Mouse (Mus musculus) heart, embryonic 12.5 days (tissue): ENCODE results near the gene Rubcn. TPM values are rescaled to one million over a fixed set of nuclear protein-coding genes. Genes with fewer than 3 reads are reported as not detected.

Experiments used
- ATAC-seq: fragments of 200-750 bp; cut with Nextera tagmentation; 2 replicates; pipeline ENCODE4 v1.8.0; 2017; ENCODE audit warnings: moderate TSS enrichment, moderate library complexity; ENCODE audit not compliant: insufficient number of reproducible peaks, low FRiP score
- H3K27ac ChIP-seq: fragments of 300-500 bp; sonication (generic); 2 replicates; pipeline ENCODE4 v1.5.1; 2016; ENCODE audit warnings: mild to moderate bottlenecking, moderate library complexity; ENCODE audit not compliant: poor library complexity, severe bottlenecking
- H3K27me3 ChIP-seq: fragments of 300-500 bp; sonication (generic); replicated peaks from 2 replicates; pipeline ENCODE4 v1.6.1; 2016; ENCODE audit warnings: mild to moderate bottlenecking, moderate library complexity
- H3K36me3 ChIP-seq: fragments of 300-500 bp; sonication (generic); 2 replicates; pipeline ENCODE4 v1.6.1; 2016; ENCODE audit warnings: mild to moderate bottlenecking, moderate library complexity
- H3K4me1 ChIP-seq: fragments of 300-500 bp; sonication (generic); replicated peaks from 2 replicates; pipeline ENCODE4 v1.6.1; 2016; ENCODE audit warnings: mild to moderate bottlenecking
- H3K4me2 ChIP-seq: fragments of 300-500 bp; sonication (generic); 2 replicates; pipeline ENCODE4 v1.6.1; 2016; ENCODE audit warnings: mild to moderate bottlenecking, moderate library complexity
- H3K4me3 ChIP-seq: fragments of 300-500 bp; sonication (generic); 2 replicates; pipeline ENCODE4 v1.5.1; 2016; ENCODE audit warnings: mild to moderate bottlenecking
- H3K9ac ChIP-seq: fragments of 300-500 bp; sonication (generic); 2 replicates; pipeline ENCODE4 v1.6.1; 2016; ENCODE audit warnings: mild to moderate bottlenecking, moderate library complexity
- H3K9me3 ChIP-seq: fragments of 300-500 bp; sonication (generic); replicated peaks from 2 replicates; pipeline ENCODE4 v1.6.1; 2016; ENCODE audit warnings: mild to moderate bottlenecking, moderate library complexity
- WGBS: fragments of 180-500 bp; shearing (Covaris S2); methylation state at CpG from one replicate; pipeline ENCODE4 v1.1.7; 2016; 5-methylcytosine and 5-hydroxymethylcytosine counted together
- polyA plus RNA-seq: library from polyadenylated mRNA; unstranded; fragments of >200 nt; fragmentation: Nextera tagmentation; extraction: Ambion mirVana; gene quantifications from 2 replicates; pipeline ENCODE4 v1.2.1, GENCODE M21; 2016

The Rubcn gene
- polyA plus RNA-seq, 1 experiment from 2014 or later = 30.9 TPM

DNA sequence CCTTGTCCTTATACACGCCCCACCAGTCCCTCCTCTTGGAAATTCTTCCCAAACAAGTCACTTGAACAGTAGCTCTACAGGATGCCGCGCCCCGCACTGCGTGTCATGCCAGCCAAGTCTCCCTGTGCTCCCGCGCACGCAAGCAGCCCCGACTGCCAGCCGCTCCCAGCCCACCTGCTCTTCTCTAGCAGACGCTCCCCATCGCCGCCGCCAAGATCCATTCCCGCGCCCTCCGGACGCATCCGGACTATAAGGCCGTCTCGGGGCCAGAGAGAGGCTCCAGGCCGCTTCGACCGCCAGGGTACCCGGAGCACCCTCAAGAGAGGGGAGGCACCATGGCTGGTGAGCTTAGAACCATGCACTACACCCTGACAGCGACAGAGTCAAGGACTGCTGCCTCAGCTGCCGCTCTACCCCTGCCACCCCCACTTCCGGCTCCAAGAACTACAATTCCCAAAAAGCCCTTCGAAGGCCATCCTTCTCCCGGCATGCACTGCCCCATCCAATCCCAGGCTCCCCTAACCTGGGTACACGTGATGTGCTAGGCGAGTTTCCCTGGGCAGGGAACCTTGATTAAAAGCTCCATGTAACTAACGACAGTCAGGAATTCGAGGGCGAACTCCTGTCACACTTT is 9.5 kb downstream of the Rubcn start:
- H3K4me2 ChIP-seq = peak overlapping the region; percentile 87
- H3K4me3 ChIP-seq = peak overlapping the region; percentile 97
- peak overlapping the region; percentile 91 for H3K27ac ChIP-seq
- peaks cover 38% of the 10 kb centered on the region for H3K4me1 ChIP-seq
- peak overlapping the region; percentile 90 for H3K9ac ChIP-seq
- peaks cover 15% of the 10 kb centered on the region for H3K36me3 ChIP-seq
- peak; percentile 97 for ATAC-seq
- no peaks in the 10 kb centered on the region for H3K9me3 ChIP-seq
- 0% methylated on average over 35 of the region's 35 CpGs for WGBS
- H3K27me3 ChIP-seq = no peaks in the 10 kb centered on the region

DNA sequence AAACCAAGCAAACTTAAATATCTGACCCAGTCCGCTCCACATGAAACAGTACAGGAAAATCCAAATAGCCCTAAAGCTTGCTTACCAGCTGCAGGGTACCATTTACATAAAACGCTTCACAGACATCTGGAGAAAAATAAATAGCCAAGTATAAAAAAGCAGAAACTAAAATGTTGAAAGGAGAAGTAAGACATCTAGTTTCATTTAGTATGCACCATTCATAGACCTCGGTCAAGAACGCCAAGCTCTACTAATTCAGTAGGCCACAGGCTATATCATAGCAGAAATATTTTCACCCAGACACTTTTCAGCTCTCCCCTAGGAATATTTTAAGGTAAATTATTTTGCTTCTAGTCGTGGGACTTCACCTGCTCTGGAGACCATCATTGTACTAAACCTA is 10.9 kb downstream of the Rubcn start:
- Histone ChIP-seq H3K9me3 (no peaks in the 10 kb centered on the region), H3K4me1 (peaks cover 38% of the 10 kb centered on the region), H3K9ac (peak overlapping the region; percentile 90), H3K36me3 (peaks cover 15% of the 10 kb centered on the region), H3K4me3 (peak overlapping the region; percentile 97), H3K27me3 (no peaks in the 10 kb centered on the region), H3K27ac (peak overlapping the region; percentile 91), H3K4me2 (peak overlapping the region; percentile 87)
- 82% methylated on average over 5 of the region's 5 CpGs for WGBS
- ATAC-seq = no peak

GRCm38 (mm10) chr16:32865401-32865800 is 12.2 kb downstream of the Rubcn start:
- H3K27me3 ChIP-seq = no peaks in the 10 kb centered on the region
- H3K27ac ChIP-seq = no peak overlapping the region; the same call in 1 of the 2 replicates
- no peaks in the 10 kb centered on the region for H3K9me3 ChIP-seq
- 75% methylated on average over 4 of the region's 4 CpGs for WGBS
- no peak overlapping the region for H3K4me2 ChIP-seq
- 0 out of 2 replicates have a peak overlapping the region, but pooled peaks have one; percentile 24 for H3K9ac ChIP-seq
- H3K4me3 ChIP-seq = no peak overlapping the region
- ATAC-seq = no peak
- peaks cover 38% of the 10 kb centered on the region for H3K4me1 ChIP-seq
- peaks cover 23% of the 10 kb centered on the region for H3K36me3 ChIP-seq

- Histone ChIP-seq H3K27me3 (no peaks in the 10 kb centered on the region), H3K9ac (no peak overlapping the region), H3K27ac (no peak overlapping the region), H3K4me3 (no peak overlapping the region), H3K36me3 (peaks cover 23% of the 10 kb centered on the region), H3K9me3 (no peaks in the 10 kb centered on the region), H3K4me2 (no peak overlapping the region), H3K4me1 (peaks cover 55% of the 10 kb centered on the region)
- WGBS = 84% methylated on average over 3 of the region's 3 CpGs
- ATAC-seq = no peak
These were observed 15.7 kb downstream of the Rubcn start for GRCm38 (mm10) chr16:32861813-32862385.

DNA sequence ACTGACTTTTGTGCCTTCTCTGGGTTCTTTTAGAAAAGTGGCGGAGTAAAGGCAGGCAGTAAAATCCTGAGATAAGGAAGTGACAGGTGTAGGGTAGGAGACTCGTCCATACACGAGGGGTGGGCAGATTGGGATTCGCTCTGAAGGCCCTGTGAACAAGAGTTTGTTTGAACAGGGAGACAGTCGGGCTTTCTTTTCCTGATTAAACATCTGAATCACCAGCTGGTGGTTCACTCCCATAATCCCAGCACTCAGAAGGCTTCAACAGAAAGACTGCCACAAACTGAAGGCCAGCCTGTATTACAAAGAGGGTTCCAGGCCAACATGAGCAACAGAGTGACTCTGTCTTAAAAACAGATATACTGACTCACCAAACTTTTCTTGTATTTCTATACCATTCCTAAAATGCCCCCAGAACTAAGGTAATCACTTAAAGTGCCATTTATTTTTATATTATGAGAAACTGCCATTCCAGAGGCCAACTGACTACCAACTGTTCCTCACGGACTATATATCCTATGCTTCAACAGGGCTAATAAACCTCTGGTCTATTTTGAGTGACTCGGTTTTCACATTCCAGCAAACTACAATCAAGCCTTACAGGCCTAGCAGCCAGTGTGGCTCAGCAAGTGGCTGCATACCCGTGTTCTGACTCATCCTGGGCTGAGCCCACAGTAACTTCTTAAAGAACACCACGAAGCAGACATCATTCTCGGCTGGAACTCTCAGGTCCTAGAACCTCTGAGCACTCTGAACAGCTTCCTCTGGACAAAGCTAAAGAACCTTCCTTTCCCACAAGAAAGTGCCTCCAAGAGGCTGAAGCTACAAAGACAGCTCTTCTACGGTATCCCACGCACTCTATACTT is 18.6 kb downstream of the Rubcn start:
- Histone ChIP-seq H3K4me2 (peak overlapping the region; percentile 40), H3K9ac (peak overlapping the region; percentile 16; the same call in 1 of the 2 replicates), H3K27ac (peak overlapping the region; percentile 96), H3K4me3 (no peak overlapping the region), H3K36me3 (peaks cover 28% of the 10 kb centered on the region), H3K4me1 (peaks cover 46% of the 10 kb centered on the region), H3K9me3 (no peaks in the 10 kb centered on the region), H3K27me3 (no peaks in the 10 kb centered on the region)
- 32% methylated on average over 12 of the region's 12 CpGs for WGBS
- ATAC-seq = peak; percentile 60; the same call in 1 of the 2 replicates

GRCm38 (mm10) chr16:32858356-32858755 is 19.2 kb downstream of the Rubcn start:
- Histone ChIP-seq H3K4me3 (no peak overlapping the region), H3K27me3 (no peaks in the 10 kb centered on the region), H3K4me1 (peaks cover 44% of the 10 kb centered on the region), H3K9me3 (no peaks in the 10 kb centered on the region), H3K9ac (peak overlapping the region; percentile 16; the same call in 1 of the 2 replicates), H3K4me2 (no peak overlapping the region), H3K27ac (peak overlapping the region; percentile 96), H3K36me3 (peaks cover 22% of the 10 kb centered on the region)
- WGBS = 38% methylated on average over 4 of the region's 4 CpGs
- ATAC-seq = no peak

DNA sequence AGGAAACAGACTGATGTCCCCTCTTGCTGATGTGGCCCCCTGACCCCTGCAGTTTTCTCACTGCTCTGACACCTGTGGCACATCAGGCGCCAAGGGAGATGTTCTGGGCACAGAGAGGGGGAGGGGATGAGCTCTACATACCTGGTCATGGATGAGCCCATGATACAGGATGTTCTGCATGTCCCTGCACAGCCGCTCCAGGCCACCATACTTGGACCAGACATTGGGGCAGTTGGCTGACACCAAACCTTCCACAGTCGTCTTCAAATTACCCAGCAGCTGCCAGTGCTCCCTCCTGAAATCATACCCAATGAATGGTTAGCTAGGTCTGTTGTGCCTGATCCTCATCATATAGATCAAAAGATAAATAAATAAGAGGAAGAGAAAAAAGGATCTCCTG is 20.8 kb downstream of the Rubcn start:
- ATAC-seq = no peak
- H3K4me1 ChIP-seq = peaks cover 49% of the 10 kb centered on the region

DNA sequence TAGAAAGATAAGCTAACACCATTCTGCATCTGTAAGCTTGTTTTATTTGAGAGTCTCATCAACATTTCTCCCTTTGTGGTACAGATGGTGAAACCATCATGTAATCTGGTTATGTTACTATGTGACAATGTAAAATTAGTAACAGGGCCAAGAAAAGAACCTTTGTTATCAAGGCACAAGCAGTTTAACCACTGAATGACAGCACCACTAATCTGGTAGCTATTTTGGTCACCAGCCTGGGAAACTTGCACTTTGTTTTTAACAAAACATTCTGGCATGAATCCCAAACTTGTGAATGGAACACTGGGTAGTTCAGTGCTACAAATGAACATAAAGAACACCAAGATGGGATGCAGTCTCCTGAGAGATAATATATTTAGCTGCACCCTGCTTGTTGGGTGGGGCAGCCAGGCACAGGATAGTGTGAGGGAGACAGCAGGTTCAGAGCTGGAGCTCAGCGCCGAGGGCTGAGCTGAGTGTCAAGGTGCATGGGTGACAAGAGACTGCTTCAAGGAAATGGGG is 23.5 kb downstream of the Rubcn start:
- Histone ChIP-seq H3K27me3 (no peaks in the 10 kb centered on the region), H3K4me3 (no peak overlapping the region), H3K9me3 (no peaks in the 10 kb centered on the region), H3K4me2 (peak overlapping the region; percentile 46), H3K9ac (0 out of 2 replicates have a peak overlapping the region, but pooled peaks have one; percentile 34), H3K27ac (peak overlapping the region; percentile 96), H3K36me3 (peaks cover 24% of the 10 kb centered on the region), H3K4me1 (peaks cover 42% of the 10 kb centered on the region)
- peak; percentile 30; the same call in 1 of the 2 replicates for ATAC-seq
- WGBS = 12% methylated on average over 2 of the region's 2 CpGs

More for the DNA sequence above, 20.8 kb downstream of the Rubcn start:
- no peak overlapping the region for H3K4me2 ChIP-seq
- H3K9ac ChIP-seq = no peak overlapping the region
- H3K9me3 ChIP-seq = no peaks in the 10 kb centered on the region
- no peak overlapping the region for H3K27ac ChIP-seq
- WGBS = 90% methylated on average over 3 of the region's 3 CpGs
- H3K4me3 ChIP-seq = no peak overlapping the region
- peaks cover 21% of the 10 kb centered on the region for H3K36me3 ChIP-seq
- H3K27me3 ChIP-seq = no peaks in the 10 kb centered on the region

DNA sequence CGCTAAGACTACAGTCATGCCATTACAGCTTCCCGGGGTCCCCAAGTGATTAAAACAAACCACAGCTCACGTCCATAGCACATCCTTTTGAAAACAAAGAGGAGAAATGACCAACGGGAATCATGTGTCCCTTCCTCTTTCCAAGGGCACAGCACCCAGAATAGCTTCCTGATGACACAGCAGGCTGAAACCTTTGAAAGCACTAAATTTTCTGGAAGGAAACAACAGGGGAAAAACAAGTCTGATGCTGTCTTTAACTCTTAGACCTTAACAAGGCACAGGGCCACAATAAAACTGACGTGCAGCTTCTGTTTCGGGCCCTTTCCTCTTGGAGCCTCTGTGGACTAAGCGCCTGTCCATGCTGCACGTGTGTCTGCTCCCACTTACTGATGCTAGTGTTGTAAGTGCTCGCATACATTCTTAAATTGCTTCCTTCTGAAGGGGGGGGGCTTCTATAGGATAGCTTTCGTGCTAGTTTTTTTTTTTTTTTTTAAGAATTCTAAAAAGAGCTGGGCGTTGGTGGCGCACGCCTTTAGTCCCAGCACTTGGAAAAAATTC is 24.0 kb downstream of the Rubcn start:
- Histone ChIP-seq H3K27ac (peak overlapping the region; percentile 96), H3K4me2 (peak overlapping the region; percentile 44), H3K36me3 (peaks cover 29% of the 10 kb centered on the region), H3K27me3 (no peaks in the 10 kb centered on the region), H3K4me3 (no peak overlapping the region), H3K9ac (peak overlapping the region; percentile 60), H3K4me1 (peaks cover 40% of the 10 kb centered on the region), H3K9me3 (no peaks in the 10 kb centered on the region)
- ATAC-seq = 0 out of 2 replicates have a peak, but pooled peaks have one; percentile 27
- WGBS = 28% methylated on average over 13 of the region's 13 CpGs

DNA sequence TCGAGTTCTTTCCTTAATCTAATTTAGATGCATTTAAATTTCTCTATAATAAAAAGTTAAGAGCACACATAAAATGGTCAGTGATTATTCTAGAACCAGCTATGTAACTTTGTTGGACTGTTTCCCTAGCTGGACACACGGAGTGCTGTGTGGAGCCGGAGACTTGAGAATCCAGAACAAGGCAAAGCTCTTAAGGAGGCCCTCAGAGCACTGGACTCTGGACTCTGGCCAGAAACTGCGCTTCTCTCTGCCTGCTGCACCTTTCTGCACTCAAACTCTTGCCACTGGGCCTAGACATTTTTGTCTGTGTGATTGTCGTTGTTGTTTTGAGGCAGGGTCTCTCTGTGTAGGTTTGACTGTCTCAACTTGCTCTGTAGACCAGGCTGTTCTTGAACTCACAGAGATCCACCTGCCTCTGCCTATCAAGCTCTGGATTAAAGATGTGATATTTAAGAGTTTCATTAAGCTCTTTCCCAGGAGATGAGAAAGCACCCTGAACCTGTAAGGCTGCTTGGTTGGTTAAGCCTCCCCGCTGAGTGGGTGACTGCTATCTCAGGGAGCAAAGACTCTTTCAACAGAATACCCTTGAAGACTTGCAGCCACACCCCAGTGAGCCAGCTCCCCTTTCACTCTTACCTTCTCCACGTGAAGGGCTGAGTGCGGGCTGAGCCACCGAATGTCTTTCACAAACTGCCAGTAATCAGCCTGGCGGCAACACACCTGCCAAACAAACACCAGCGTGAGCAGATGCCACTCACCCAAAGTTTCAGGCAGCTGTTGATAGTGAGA is 28.3 kb downstream of the Rubcn start:
- 85% methylated on average over 11 of the region's 11 CpGs for WGBS

More for the DNA sequence above, 28.3 kb downstream of the Rubcn start:
- no peak overlapping the region for H3K9ac ChIP-seq
- no peak overlapping the region for H3K4me3 ChIP-seq
- H3K4me1 ChIP-seq = peaks cover 18% of the 10 kb centered on the region
- no peak for ATAC-seq
- no peak overlapping the region for H3K4me2 ChIP-seq
- peaks cover 59% of the 10 kb centered on the region for H3K36me3 ChIP-seq
- no peaks in the 10 kb centered on the region for H3K27me3 ChIP-seq
- H3K27ac ChIP-seq = no peak overlapping the region
- H3K9me3 ChIP-seq = no peaks in the 10 kb centered on the region
